Mouse (Mus musculus) midbrain, embryonic 14.5 days (tissue): Measurements from ENCODE around the gene Gsto2. TPM values are rescaled to one million over a fixed set of nuclear protein-coding genes. Genes with fewer than 3 reads are reported as not detected.

ENCODE experiments used
- ATAC-seq: fragments of 200-750 bp; cut with Nextera tagmentation; 2 replicates; pipeline ENCODE4 v1.8.0; 2017; ENCODE audit warnings: moderate number of reproducible peaks, moderate library complexity; ENCODE audit not compliant: low FRiP score, low TSS enrichment
- DNase-seq: peaks from one replicate; pipeline ENCODE4 v3.0.0-alpha.2; 2015
- H3K27ac ChIP-seq: fragments of 300-500 bp; sonication (generic); replicated peaks from 2 replicates; pipeline ENCODE4 v1.5.1; 2014; ENCODE audit warnings: mild to moderate bottlenecking, low read depth, low read length, moderate library complexity
- H3K27me3 ChIP-seq: fragments of 300-500 bp; sonication (generic); 2 replicates; pipeline ENCODE4 v1.6.1; 2014; ENCODE audit warnings: low read length, control low read depth, mixed read lengths; ENCODE audit not compliant: control insufficient read depth, insufficient read depth
- H3K36me3 ChIP-seq: fragments of 300-500 bp; sonication (generic); 2 replicates; pipeline ENCODE4 v1.6.1; 2014; ENCODE audit warnings: low read length, control low read depth; ENCODE audit not compliant: control insufficient read depth, insufficient read depth
- H3K4me1 ChIP-seq: fragments of 300-500 bp; sonication (generic); 2 replicates; pipeline ENCODE4 v1.6.1; 2014; ENCODE audit warnings: mild to moderate bottlenecking, antibody characterized with exemption, low read length, control low read depth; ENCODE audit not compliant: control insufficient read depth, insufficient read depth
- H3K4me2 ChIP-seq: fragments of 300-500 bp; sonication (generic); 2 replicates; pipeline ENCODE4 v1.6.1; 2014; ENCODE audit warnings: mild to moderate bottlenecking, low read length, moderate library complexity
- H3K4me3 ChIP-seq: fragments of 300-500 bp; sonication (generic); replicated peaks from 2 replicates; pipeline ENCODE4 v1.5.1; 2014; ENCODE audit warnings: low read depth, low read length
- H3K9ac ChIP-seq: fragments of 300-500 bp; sonication (generic); replicated peaks from 2 replicates; pipeline ENCODE4 v1.6.1; 2014; ENCODE audit warnings: mild to moderate bottlenecking, low read length, moderate library complexity
- H3K9me3 ChIP-seq: fragments of 300-500 bp; sonication (generic); 2 replicates; pipeline ENCODE4 v1.6.1; 2016; ENCODE audit warnings: low read length, control low read depth, mixed read lengths; ENCODE audit not compliant: control insufficient read depth
- WGBS: fragments of 180-500 bp; shearing (Covaris S2); extraction: QIAGEN DNeasy Blood & Tissue Kit; methylation state at CpG from one replicate; pipeline ENCODE4 v1.1.7; 2014; 5-methylcytosine and 5-hydroxymethylcytosine counted together
- polyA plus RNA-seq: library from polyadenylated mRNA; unstranded; fragments of >200 nt; fragmentation: Nextera tagmentation; extraction: Ambion mirVana; gene quantifications from 2 replicates; pipeline ENCODE4 v1.2.1, GENCODE M21; 2014

Gene Gsto2
- polyA plus RNA-seq, 1 experiment from 2014 or later, result 1.0 TPM

- Histone ChIP-seq H3K27ac (no peak overlapping the region), H3K4me1 (peaks cover 9% of the 10 kb centered on the region), H3K36me3 (no peaks in the 10 kb centered on the region), H3K9me3 (no peaks in the 10 kb centered on the region), H3K4me2 (no peak overlapping the region), H3K4me3 (no peak overlapping the region), H3K9ac (no peak overlapping the region), H3K27me3 (no peaks in the 10 kb centered on the region)
- ATAC-seq (no peak), DNase-seq (no peak)
- 85% methylated on average over 3 of the region's 3 CpGs for WGBS
Measured at GRCm38 (mm10) chr19:47853053-47853452, 12.3 kb upstream of the Gsto2 start.

DNA sequence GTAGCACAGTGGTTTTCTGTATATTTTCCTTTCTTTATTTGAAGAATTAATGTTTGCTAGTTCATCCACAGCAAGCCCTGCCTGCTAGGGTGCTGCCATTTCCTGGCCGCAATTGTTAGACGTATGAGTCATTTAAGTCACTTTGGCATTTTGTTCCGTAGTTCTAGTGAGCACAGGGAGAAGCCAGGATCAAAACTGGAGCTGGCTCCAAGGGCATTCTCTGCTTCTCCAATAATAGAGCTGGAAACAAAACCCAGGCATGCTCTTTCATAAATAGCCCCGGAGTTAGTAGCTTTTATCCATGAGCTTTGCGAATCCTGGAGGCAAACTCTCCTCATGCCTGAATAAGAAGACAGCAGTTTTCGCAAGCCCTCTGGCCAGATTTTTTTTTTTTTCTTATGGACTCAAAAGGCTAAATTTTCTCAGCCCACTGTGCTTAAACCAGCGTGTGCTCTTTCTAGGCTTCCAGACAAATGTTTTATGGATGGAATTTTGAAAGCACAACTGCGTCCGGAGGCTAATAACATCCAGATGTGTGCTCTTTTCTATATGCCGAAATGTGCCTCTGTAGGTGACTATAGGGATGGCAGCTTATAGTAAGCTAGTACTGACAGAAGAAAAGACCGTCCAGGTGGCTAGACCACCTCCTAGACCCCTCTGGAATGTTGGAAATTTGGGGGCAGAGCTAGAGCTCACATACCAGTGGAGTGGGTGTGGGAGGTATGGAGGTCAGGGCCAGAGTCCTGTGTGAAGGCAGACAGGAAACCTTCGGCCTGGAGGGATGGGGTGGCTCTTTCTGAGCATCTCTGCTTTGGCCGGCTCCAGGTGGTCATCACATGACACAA, 11.2 kb upstream of the Gsto2 start:
- ATAC-seq (peak; percentile 76), DNase-seq (peak; percentile 68)
- Histone ChIP-seq H3K27me3 (no peaks in the 10 kb centered on the region), H3K36me3 (0 out of 2 replicates have a peak, but pooled peaks cover under 1% of the 10 kb centered on the region), H3K27ac (peak overlapping the region; percentile 70), H3K4me3 (peak overlapping the region; percentile 52), H3K9ac (peak overlapping the region; percentile 68), H3K4me2 (peak overlapping the region; percentile 77), H3K9me3 (no peaks in the 10 kb centered on the region), H3K4me1 (peaks cover 9% of the 10 kb centered on the region)
- WGBS, result 23% methylated on average over 13 of the region's 13 CpGs

- peak within 1 kb of the TSS; percentile 52 for H3K4me3 ChIP-seq
- peak; percentile 92 for DNase-seq
- H3K27ac ChIP-seq, result peak within 1 kb of the TSS; percentile 70
- WGBS, result under 1% methylated on average over 60 of the region's 60 CpGs
- no peaks in the 10 kb centered on the region for H3K27me3 ChIP-seq
- peaks cover 9% of the 10 kb centered on the region for H3K4me1 ChIP-seq
- ATAC-seq, result peak; percentile 92
- H3K4me2 ChIP-seq, result peak within 1 kb of the TSS; percentile 77
- no peaks in the 10 kb centered on the region for H3K9me3 ChIP-seq
- peaks cover 7% of the 10 kb centered on the region; the same call in 1 of the 2 replicates for H3K36me3 ChIP-seq
- H3K9ac ChIP-seq, result peak within 1 kb of the TSS; percentile 68
Measured at GRCm38 (mm10) chr19:47854796-47855783, 10.2 kb upstream of the Gsto2 start, which contains the start of gene Gsto1. Gene Gsto1, plus strand, starts transcription at chr19:47854970.

GRCm38 (mm10) chr19:47857957-47858942, 7.1 kb upstream of the Gsto2 start:
- H3K4me1 ChIP-seq, result peaks cover 9% of the 10 kb centered on the region
- DNase-seq, result no peak
- 74% methylated on average over 18 of the region's 18 CpGs for WGBS
- no peak for ATAC-seq
- no peak overlapping the region for H3K27ac ChIP-seq
- no peaks in the 10 kb centered on the region for H3K9me3 ChIP-seq
- H3K4me2 ChIP-seq, result no peak overlapping the region
- no peak overlapping the region for H3K4me3 ChIP-seq
- H3K9ac ChIP-seq, result no peak overlapping the region
- no peaks in the 10 kb centered on the region for H3K27me3 ChIP-seq
- peaks cover 7% of the 10 kb centered on the region; the same call in 1 of the 2 replicates for H3K36me3 ChIP-seq

DNA sequence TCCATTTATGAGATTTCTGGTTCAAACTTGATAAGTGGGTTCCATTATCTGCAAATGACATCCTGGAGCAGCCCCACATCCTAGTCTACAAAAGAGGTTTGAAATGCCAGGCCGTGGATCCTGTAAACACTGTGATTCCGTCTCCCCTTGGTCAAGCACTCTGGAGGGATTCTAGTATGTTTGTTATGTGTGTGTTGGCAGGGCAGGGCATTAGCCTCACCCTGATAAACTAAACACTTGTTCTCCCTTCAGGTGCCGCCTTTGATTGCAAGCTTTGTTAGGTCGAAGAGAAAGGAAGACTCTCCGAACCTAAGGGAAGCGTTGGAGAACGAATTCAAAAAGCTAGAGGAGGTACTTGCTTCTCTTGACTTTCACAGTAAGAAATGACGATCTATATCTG, 6.2 kb upstream of the Gsto2 start:
- no peak overlapping the region for H3K27ac ChIP-seq
- H3K9ac ChIP-seq, result no peak overlapping the region
- peaks cover 9% of the 10 kb centered on the region; the same call in 1 of the 2 replicates for H3K36me3 ChIP-seq
- no peaks in the 10 kb centered on the region for H3K9me3 ChIP-seq
- WGBS, result 95% methylated on average over 8 of the region's 8 CpGs
- ATAC-seq, result no peak
- no peak for DNase-seq
- H3K4me2 ChIP-seq, result no peak overlapping the region
- H3K4me1 ChIP-seq, result peaks cover 4% of the 10 kb centered on the region
- H3K27me3 ChIP-seq, result no peaks in the 10 kb centered on the region
- H3K4me3 ChIP-seq, result no peak overlapping the region

- Histone ChIP-seq H3K27ac (no peak overlapping the region), H3K4me1 (peaks cover 6% of the 10 kb centered on the region; the same call in 1 of the 2 replicates), H3K9ac (no peak overlapping the region), H3K4me3 (no peak overlapping the region), H3K36me3 (peaks cover 12% of the 10 kb centered on the region; the same call in 1 of the 2 replicates), H3K9me3 (no peaks in the 10 kb centered on the region), H3K4me2 (no peak overlapping the region), H3K27me3 (no peaks in the 10 kb centered on the region)
- no peak for DNase-seq
- ATAC-seq, result no peak
- 94% methylated on average over 3 of the region's 3 CpGs for WGBS
Measured at GRCm38 (mm10) chr19:47862581-47862980, 2.8 kb upstream of the Gsto2 start.

DNA sequence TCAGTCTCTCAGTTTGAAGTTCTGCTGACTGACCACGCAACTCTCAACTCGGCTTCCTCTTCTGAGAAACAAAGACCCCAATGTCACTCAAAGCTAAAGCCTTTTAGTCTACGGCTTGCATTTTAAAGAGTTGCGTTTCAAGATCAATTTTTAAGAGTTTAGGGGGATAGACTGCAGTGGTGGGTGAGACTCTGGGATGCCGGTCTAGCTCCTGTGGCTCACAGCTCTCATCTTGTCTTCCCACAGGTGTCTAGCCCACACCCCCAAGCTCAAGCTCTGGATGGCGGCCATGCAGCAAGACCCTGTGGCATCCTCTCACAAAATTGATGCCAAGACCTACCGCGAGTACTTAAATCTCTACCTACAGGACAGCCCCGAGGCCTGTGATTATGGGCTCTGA, 1.3 kb upstream of the Gsto2 start:
- no peak overlapping the region for H3K4me2 ChIP-seq
- no peak overlapping the region for H3K27ac ChIP-seq
- 97% methylated on average over 9 of the region's 9 CpGs for WGBS
- ATAC-seq (no peak), DNase-seq (no peak)
- H3K4me1 ChIP-seq, result peaks cover 6% of the 10 kb centered on the region; the same call in 1 of the 2 replicates
- no peak overlapping the region for H3K9ac ChIP-seq
- no peak overlapping the region for H3K4me3 ChIP-seq
- H3K27me3 ChIP-seq, result no peaks in the 10 kb centered on the region
- H3K9me3 ChIP-seq, result no peaks in the 10 kb centered on the region
- H3K36me3 ChIP-seq, result peaks cover 12% of the 10 kb centered on the region; the same call in 1 of the 2 replicates
